Mouse (Mus musculus) left cerebral cortex, postnatal 25 days (tissue): ENCODE data around the gene Ripor3. TPM values are rescaled to one million over a fixed set of nuclear protein-coding genes. Genes with fewer than 3 reads are reported as not detected.
A peak's percentile ranks its signal among the peaks of the same experiment; 100 is the strongest.

Experiments
- DNase-seq, 2 experiments: peaks; one replicate each; pipeline ENCODE4 v3.0.0; 2022; ENCODE audit warnings: low spot score in 2 of 2, mixed read lengths in 1 of 2
- intact Hi-C: fragments of 180-260 bp; cut with DNase I; formaldehyde crosslinking; loops from one replicate; pipeline ENCODE4 v1.15.1; 2025
- total RNA-seq, 2 experiments: library from RNA; stranded (reverse); gene quantifications; 2 replicates each; pipeline ENCODE4 v1.2.3; 2021

Gene Ripor3
- total RNA-seq, 2 experiments from 2014 or later = 0.44 to 0.48 TPM

GRCm38 (mm10) chr2:167941745-167942176, 68.7 kb downstream of the Ripor3 start:
- DNase-seq = no peak
- intact Hi-C loops = no loop called here

- intact Hi-C loops = no loop called here
- DNase-seq = no peak
Measured at GRCm38 (mm10) chr2:167941320-167941719, 69.1 kb downstream of the Ripor3 start.

GRCm38 (mm10) chr2:167940636-167941035, 69.8 kb downstream of the Ripor3 start:
- intact Hi-C loops = no loop called here
- no peak for DNase-seq

- intact Hi-C loops = no loop called here
- no peak for DNase-seq
Measured at GRCm38 (mm10) chr2:167939632-167940399, 70.6 kb downstream of the Ripor3 start.

- intact Hi-C loops = no loop called here
Measured at GRCm38 (mm10) chr2:167939204-167939603, 71.2 kb downstream of the Ripor3 start.

GRCm38 (mm10) chr2:167938786-167939185, 71.6 kb downstream of the Ripor3 start:
- intact Hi-C loops = no loop called here

More at GRCm38 (mm10) chr2:167939204-167939603, 71.2 kb downstream of the Ripor3 start:
- no peak for DNase-seq

GRCm38 (mm10) chr2:167935956-167936355, 74.5 kb downstream of the Ripor3 start:
- no peak for DNase-seq
- intact Hi-C loops = no loop called here

More at GRCm38 (mm10) chr2:167938786-167939185, 71.6 kb downstream of the Ripor3 start:
- no peak for DNase-seq

- intact Hi-C loops = no loop called here
- peak in 1 of 2 experiments; percentile 66 for DNase-seq
Measured at GRCm38 (mm10) chr2:167933397-167933796, 77.0 kb downstream of the Ripor3 start.

- DNase-seq = no peak
- intact Hi-C loops = no loop called here
Measured at GRCm38 (mm10) chr2:167932727-167933231, 77.6 kb downstream of the Ripor3 start.

- intact Hi-C loops = no loop called here
- peak; percentile 98 to 99 for DNase-seq
Measured at GRCm38 (mm10) chr2:167931985-167932726, 78.3 kb downstream of the Ripor3 start, which contains the start of gene Ptpn1. Gene Ptpn1 (plus strand): TSS chr2:167932057.

GRCm38 (mm10) chr2:167930975-167931374, 79.4 kb downstream of the Ripor3 start:
- DNase-seq = no peak
- intact Hi-C loops = no loop called here

Other genes with a start within 250 kb of the Ripor3 start
- 10 to 100 TPM; 56.4 to 59.5 TPM for gene Ptpn1, start 78.6 kb downstream of the Ripor3 start, total RNA-seq
- gene Pard6b, start 70.4 kb upstream of the Ripor3 start, total RNA-seq = 1 to 10 TPM; 5.0 to 5.2 TPM
- gene Adnp, start 196.5 kb upstream of the Ripor3 start, total RNA-seq = 10 to 100 TPM; 79.6 to 83.3 TPM
- 10 to 100 TPM; 33.6 to 38.8 TPM for gene Gm20716, start 219.7 kb upstream of the Ripor3 start, total RNA-seq
- gene Dpm1, start 220.0 kb upstream of the Ripor3 start, total RNA-seq = 10 to 100 TPM; 54.6 to 55.4 TPM
- 10 to 100 TPM; 15.4 to 16.6 TPM for gene Mocs3, start 220.0 kb upstream of the Ripor3 start, total RNA-seq